Mouse (Mus musculus) forebrain, embryonic 10.5 days (tissue): ENCODE results near the gene Afap1l2. TPM values are rescaled to one million over a fixed set of nuclear protein-coding genes. Genes with fewer than 3 reads are reported as not detected.
A peak's percentile ranks its signal among the peaks of the same experiment; 100 is the strongest.

ENCODE experiments used
- DNase-seq: peaks from one replicate; pipeline ENCODE4 v3.0.0-alpha.2; 2017; ENCODE audit warnings: low spot score; ENCODE audit errors: extremely low spot score
- H3K27ac ChIP-seq: fragments of 300-500 bp; sonication (generic); 2 replicates; pipeline ENCODE4 v1.5.1; 2016; ENCODE audit warnings: mild to moderate bottlenecking
- H3K27me3 ChIP-seq: fragments of 300-500 bp; sonication (generic); 2 replicates; pipeline ENCODE4 v1.6.1; 2016; ENCODE audit warnings: mild to moderate bottlenecking; ENCODE audit not compliant: poor library complexity, severe bottlenecking
- H3K36me3 ChIP-seq: fragments of 300-500 bp; sonication (generic); replicated peaks from 2 replicates; pipeline ENCODE4 v1.6.1; 2016; ENCODE audit warnings: mild to moderate bottlenecking, moderate library complexity
- H3K4me1 ChIP-seq: fragments of 300-500 bp; sonication (generic); 2 replicates; pipeline ENCODE4 v1.6.1; 2016
- H3K4me3 ChIP-seq: fragments of 300-500 bp; sonication (generic); 2 replicates; pipeline ENCODE4 v1.5.1; 2016; ENCODE audit warnings: mild to moderate bottlenecking, moderate library complexity
- H3K9me3 ChIP-seq: fragments of 300-500 bp; sonication (generic); 2 replicates; pipeline ENCODE4 v1.6.1; 2016; ENCODE audit warnings: mild to moderate bottlenecking, moderate library complexity
- WGBS: fragments of 180-500 bp; shearing (Covaris S2); methylation state at CpG from one replicate; pipeline ENCODE4 v1.1.7; 2016; 5-methylcytosine and 5-hydroxymethylcytosine counted together
- polyA plus RNA-seq: library from polyadenylated mRNA; unstranded; fragments of >200 nt; fragmentation: Nextera tagmentation; extraction: Ambion mirVana; gene quantifications from 2 replicates; pipeline ENCODE4 v1.2.1, GENCODE M21; 2016

Gene Afap1l2
- polyA plus RNA-seq, 1 experiment from 2014 or later: 1.2 TPM

DNA sequence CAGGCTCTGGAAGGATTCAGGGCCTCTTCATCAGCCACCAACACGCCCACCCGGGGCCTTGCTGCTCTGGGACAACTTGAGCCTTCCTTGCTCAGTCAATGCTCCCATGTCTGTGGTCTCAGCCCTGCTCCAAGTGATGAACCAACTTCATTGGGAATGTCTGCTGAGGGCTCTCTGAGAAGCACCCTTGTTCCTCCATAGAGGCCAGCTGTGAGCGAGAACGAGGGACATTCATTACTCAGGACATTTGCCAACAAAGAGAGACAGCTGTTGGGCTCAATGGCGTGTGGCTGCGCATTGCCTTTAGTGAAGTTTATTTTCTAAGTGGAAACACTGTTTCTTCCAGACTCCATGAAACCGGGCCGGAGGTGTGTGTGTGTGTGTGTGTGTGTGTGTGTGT, 18.9 kb downstream of the Afap1l2 start:
- H3K4me1 ChIP-seq: peaks cover 58% of the 10 kb centered on the region
- H3K27ac ChIP-seq: peak overlapping the region; percentile 80
- DNase-seq: no peak
- WGBS: 92% methylated on average over 8 of the region's 8 CpGs
- no peak overlapping the region for H3K4me3 ChIP-seq
- no peaks in the 10 kb centered on the region for H3K9me3 ChIP-seq
- no peaks in the 10 kb centered on the region for H3K27me3 ChIP-seq
- no peaks in the 10 kb centered on the region for H3K36me3 ChIP-seq

DNA sequence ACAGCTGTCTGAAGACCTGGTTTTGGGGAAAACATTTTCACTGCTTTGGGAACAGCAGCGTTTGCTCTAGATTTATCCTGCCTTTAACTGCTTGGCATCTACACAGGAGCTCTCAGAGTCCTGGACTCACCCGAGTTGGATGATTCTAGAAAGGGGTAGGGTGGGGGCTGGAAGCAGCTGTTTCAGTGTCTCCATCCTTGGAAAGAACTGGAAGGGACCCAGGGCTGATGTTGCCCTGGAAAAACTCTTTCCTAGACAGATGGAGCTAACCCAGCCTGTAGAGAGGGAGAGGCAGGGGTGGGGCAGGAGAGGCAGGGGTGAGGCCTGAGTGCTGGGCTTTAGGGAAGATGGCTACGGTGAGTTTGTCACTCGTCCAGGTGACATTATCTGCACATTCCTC, 23.8 kb downstream of the Afap1l2 start:
- H3K4me1 ChIP-seq: peaks cover 37% of the 10 kb centered on the region
- no peaks in the 10 kb centered on the region for H3K9me3 ChIP-seq
- no peaks in the 10 kb centered on the region for H3K36me3 ChIP-seq
- H3K27me3 ChIP-seq: no peaks in the 10 kb centered on the region
- WGBS: 73% methylated on average over 4 of the region's 4 CpGs
- peak overlapping the region; percentile 53; the same call in 1 of the 2 replicates for H3K27ac ChIP-seq
- no peak overlapping the region for H3K4me3 ChIP-seq
- no peak for DNase-seq

DNA sequence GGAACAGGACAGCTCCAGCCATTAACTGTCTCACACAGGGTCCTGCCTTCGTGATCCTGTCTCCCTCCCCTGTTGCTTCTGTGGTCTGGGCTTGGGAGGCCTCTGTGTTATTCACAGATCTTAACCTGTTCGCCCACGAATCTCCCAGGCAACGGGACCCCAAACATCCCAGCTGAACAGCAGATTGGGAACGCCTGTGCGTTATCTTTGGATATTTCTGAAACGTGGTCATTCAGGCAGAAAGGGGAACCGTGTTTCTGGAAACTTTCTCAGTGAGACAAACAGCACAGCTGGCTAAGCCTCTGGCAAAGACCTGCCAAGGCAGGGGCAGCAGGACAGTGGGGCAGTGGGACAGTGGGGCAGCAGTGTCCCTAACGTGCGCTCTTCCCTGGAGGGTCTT, 24.3 kb downstream of the Afap1l2 start:
- Histone ChIP-seq H3K9me3 (no peaks in the 10 kb centered on the region), H3K27me3 (no peaks in the 10 kb centered on the region), H3K4me3 (no peak overlapping the region), H3K36me3 (no peaks in the 10 kb centered on the region), H3K4me1 (peaks cover 32% of the 10 kb centered on the region), H3K27ac (peak overlapping the region; percentile 53; the same call in 1 of the 2 replicates)
- no peak for DNase-seq
- 77% methylated on average over 10 of the region's 10 CpGs for WGBS

DNA sequence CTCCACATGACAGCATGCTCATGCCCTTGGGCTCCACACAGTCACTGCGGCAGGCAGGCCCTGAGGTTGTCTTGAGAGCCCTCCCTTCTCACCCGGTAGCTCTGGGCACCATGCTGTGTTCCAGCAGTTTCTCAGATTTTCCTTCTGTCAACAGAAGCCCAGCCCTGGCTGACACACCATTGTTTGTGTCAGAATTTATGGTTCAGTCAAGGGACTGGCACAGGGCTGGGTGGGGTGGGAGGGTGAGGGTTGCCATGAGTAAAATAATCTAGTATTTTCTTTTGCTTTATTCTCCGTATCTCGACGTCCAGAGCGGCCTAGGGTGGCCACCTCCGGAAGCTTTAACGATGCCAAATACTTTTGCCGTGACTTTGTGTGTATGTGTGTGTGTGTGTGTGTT, 26.3 kb downstream of the Afap1l2 start:
- no peak for DNase-seq
- Histone ChIP-seq H3K9me3 (no peaks in the 10 kb centered on the region), H3K4me3 (no peak overlapping the region), H3K4me1 (peaks cover 20% of the 10 kb centered on the region), H3K27ac (no peak overlapping the region), H3K36me3 (no peaks in the 10 kb centered on the region), H3K27me3 (no peaks in the 10 kb centered on the region)
- WGBS: 81% methylated on average over 9 of the region's 9 CpGs

DNA sequence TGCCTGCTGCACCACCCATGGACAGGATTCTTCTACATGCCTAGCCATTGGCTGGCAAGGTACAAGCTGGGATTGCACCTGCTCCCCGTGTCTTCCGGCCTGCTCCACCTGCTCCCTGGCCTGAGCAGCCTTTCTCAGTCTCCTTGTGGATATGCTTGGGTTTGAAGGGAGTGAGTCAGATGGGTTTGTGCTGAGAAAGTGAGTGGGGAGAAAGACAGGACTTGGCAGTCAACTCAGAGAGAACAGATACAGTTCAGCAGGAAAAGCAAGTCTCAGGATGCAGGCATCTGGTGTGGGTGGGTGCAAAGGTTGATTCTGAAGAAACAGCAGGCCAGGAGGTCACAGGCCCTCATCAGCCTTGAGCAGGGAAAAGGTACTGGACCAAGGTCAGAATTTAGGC, 27.2 kb downstream of the Afap1l2 start:
- 93% methylated on average over 2 of the region's 2 CpGs for WGBS

DNA sequence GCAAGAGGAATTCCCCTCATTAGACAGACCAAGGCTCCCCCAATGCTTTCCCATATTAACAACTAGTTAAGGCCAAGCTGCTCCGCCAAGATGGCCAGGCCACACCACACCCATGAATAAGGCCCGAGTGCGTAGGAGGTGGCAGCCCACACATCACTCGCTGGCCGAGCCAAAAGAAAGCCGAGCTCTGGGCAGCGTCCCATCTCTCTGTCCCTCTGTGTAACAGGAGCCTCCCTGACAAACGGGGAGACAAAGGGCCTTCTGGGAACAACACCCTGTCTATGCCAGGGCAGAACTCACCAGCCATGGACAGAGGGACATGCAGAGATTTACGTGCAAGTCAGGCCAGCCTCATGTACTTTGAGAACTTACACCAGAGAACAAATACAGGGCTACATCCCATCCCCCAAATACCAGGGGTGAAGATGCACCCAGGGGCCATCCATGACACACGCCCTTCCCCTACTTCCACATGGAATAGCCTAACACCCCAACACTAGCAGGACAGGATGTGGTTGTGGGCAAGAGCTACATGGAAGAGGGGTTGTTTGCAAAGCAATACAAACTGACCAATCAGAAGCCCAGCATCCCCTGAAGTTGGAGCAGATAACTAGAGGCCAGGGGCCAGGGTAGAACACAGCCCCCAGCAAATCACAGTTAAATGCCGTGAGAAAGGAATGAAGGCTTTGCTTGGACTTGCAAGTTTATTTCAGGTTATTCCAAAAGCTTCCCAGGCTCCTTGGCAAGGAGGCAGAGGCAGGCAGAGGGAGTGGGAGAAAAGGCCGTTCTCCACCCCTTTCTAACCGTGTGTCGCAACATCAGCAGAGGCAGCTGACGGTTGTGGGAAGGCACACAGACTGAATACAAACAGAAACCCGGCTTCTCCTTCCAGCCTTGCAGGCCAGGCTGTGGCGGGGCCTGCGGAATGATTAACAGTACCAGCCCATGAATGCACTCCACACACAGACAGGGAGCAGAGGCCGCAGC, 30.8 kb downstream of the Afap1l2 start:
- H3K27ac ChIP-seq: no peak overlapping the region

More for the DNA sequence above, 27.2 kb downstream of the Afap1l2 start:
- no peaks in the 10 kb centered on the region for H3K9me3 ChIP-seq
- DNase-seq: no peak
- H3K4me3 ChIP-seq: no peak overlapping the region
- no peak overlapping the region for H3K27ac ChIP-seq
- H3K36me3 ChIP-seq: no peaks in the 10 kb centered on the region
- peaks cover 20% of the 10 kb centered on the region for H3K4me1 ChIP-seq
- no peaks in the 10 kb centered on the region for H3K27me3 ChIP-seq

DNA sequence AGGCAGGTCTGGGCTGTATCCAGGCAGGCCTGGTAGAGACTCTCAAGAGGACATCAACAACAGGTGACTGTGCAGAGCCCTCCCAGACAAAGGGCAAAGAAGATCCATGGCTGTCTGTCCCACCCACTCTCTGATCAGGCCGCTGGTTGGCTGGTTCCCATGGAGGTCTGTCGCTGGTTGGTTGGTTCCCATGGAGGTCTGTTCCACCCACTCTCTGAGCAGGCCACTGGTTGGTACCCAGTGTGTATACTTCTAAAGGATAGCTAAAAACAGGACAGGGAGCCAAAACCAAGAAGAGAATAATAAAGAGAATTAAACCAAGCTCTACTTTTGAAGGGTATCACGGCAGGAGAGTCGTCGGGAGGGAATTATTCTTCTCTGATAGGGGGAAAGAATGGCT, 31.5 kb downstream of the Afap1l2 start:
- Histone ChIP-seq H3K4me1 (peaks cover 6% of the 10 kb centered on the region), H3K27ac (no peak overlapping the region), H3K36me3 (no peaks in the 10 kb centered on the region), H3K27me3 (no peaks in the 10 kb centered on the region), H3K4me3 (no peak overlapping the region), H3K9me3 (no peaks in the 10 kb centered on the region)
- WGBS: 89% methylated on average over 5 of the region's 5 CpGs
- DNase-seq: no peak

More for the DNA sequence above, 30.8 kb downstream of the Afap1l2 start:
- Histone ChIP-seq H3K36me3 (no peaks in the 10 kb centered on the region), H3K9me3 (no peaks in the 10 kb centered on the region), H3K4me1 (peaks cover 9% of the 10 kb centered on the region), H3K27me3 (no peaks in the 10 kb centered on the region), H3K4me3 (no peak overlapping the region)
- DNase-seq: no peak
- WGBS: 81% methylated on average over 19 of the region's 19 CpGs

DNA sequence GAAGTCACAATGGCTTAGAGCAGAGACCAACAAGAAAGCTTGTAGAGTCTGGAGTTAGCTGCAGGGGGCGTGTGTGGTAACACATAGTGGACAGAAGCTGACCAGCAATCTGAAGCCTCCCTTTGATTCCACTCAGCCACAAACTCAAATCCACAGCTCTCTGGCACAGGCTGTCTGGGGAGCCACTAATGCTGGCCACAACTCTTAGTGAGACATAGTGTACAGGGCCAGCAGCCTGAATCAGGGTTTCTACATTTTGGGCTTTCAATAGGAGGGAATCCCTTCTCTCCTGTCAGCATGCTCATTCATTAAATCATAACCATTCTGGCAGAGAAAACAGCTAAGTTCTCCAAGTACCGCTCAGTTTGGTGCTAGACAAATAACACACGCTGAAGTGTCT, 32.5 kb downstream of the Afap1l2 start:
- WGBS: 92% methylated on average over 3 of the region's 3 CpGs
- no peaks in the 10 kb centered on the region for H3K27me3 ChIP-seq
- DNase-seq: no peak
- no peaks in the 10 kb centered on the region for H3K36me3 ChIP-seq
- H3K4me1 ChIP-seq: peaks cover 5% of the 10 kb centered on the region; the same call in 1 of the 2 replicates
- no peaks in the 10 kb centered on the region for H3K9me3 ChIP-seq
- no peak overlapping the region for H3K27ac ChIP-seq
- no peak overlapping the region for H3K4me3 ChIP-seq

DNA sequence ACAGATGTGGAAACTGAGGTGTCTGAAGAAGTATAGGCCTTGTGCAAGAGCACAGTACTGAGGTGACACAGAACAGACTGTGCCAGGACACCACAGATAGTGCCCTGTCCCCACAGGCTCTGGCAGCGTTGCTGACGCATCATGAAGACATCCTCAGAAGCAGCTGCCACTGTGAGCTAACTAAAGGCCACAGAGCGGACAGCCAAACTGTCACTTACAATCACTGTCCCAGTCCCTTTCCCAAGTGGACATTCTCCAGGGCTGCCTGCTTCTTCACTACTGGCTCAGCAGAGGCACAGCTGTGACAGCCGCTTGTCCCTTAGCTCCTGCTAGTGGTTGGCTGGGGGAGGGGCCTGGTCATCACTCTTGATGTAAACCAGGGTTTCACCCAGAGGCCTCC, 33.9 kb downstream of the Afap1l2 start:
- H3K36me3 ChIP-seq: no peaks in the 10 kb centered on the region
- H3K9me3 ChIP-seq: no peaks in the 10 kb centered on the region
- H3K27me3 ChIP-seq: no peaks in the 10 kb centered on the region
- no peak overlapping the region for H3K27ac ChIP-seq
- DNase-seq: no peak
- H3K4me3 ChIP-seq: no peak overlapping the region
- WGBS: 90% methylated on average over 4 of the region's 4 CpGs
- H3K4me1 ChIP-seq: peaks cover 5% of the 10 kb centered on the region; the same call in 1 of the 2 replicates

DNA sequence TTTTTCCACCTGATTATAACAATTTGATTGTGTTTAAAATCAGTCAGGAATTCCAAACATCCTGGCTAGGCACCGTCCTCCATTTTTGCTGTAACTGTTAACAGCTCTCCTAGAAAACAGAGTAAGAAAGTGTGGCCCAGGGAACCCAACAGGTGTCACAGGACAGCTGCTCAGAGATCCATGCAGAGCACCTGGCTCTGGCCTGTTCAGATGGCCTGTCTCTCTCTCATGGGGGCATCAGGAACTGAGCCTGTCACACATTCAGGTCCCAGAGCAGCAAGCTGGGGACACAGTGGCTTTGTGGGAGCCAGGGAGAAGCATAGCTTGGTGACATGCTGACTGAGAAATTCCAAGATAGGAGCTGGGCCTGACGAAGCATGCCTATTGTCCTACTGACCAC, 35.3 kb downstream of the Afap1l2 start:
- no peak overlapping the region for H3K4me3 ChIP-seq
- no peak overlapping the region for H3K27ac ChIP-seq
- H3K27me3 ChIP-seq: no peaks in the 10 kb centered on the region
- WGBS: 81% methylated on average over 2 of the region's 2 CpGs
- H3K36me3 ChIP-seq: no peaks in the 10 kb centered on the region
- H3K4me1 ChIP-seq: peaks cover 5% of the 10 kb centered on the region; the same call in 1 of the 2 replicates
- H3K9me3 ChIP-seq: no peaks in the 10 kb centered on the region
- DNase-seq: no peak

DNA sequence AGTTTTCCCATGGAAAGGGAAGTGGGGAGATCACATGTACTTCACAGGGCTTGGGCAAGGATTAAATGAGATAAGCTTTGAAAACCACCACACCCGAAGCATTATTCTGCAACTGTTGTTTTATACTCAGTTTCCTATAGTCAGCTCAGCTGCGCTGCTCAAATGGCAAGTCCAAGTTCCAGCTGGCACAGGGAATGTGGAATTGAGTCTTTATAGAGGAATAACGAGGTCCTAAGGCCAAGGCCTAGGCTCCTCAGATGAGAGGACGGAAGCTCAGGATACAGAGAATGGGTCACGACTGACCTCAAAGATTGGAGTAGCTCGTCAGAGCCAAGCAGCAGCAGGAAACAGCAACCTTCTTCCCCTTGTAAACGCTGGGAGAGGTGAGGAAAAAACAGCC, 36.7 kb downstream of the Afap1l2 start:
- Histone ChIP-seq H3K36me3 (no peaks in the 10 kb centered on the region), H3K27me3 (no peaks in the 10 kb centered on the region), H3K27ac (no peak overlapping the region), H3K4me3 (no peak overlapping the region), H3K9me3 (no peaks in the 10 kb centered on the region), H3K4me1 (no peaks in the 10 kb centered on the region)
- no peak for DNase-seq
- WGBS: 81% methylated on average over 7 of the region's 7 CpGs

DNA sequence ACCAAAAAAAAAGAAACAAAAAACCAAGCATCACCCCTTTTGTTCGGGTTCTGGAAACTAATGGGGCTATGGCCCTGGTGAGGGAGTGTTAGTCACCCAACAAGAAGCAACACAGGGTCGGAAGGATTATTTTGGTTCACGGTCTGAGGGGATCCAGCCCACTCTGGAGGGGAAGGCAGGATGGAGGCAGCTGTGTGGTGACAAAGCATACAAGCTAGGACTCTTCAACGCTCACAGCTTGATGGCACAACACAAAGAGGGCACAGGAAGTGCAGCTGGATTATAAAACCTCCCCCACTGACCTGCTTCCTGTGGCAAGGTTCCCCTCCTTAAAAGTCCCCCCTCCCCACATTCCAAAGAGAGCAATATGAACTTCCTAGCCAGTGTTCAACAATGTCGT, 44.2 kb downstream of the Afap1l2 start:
- no peaks in the 10 kb centered on the region for H3K9me3 ChIP-seq

DNA sequence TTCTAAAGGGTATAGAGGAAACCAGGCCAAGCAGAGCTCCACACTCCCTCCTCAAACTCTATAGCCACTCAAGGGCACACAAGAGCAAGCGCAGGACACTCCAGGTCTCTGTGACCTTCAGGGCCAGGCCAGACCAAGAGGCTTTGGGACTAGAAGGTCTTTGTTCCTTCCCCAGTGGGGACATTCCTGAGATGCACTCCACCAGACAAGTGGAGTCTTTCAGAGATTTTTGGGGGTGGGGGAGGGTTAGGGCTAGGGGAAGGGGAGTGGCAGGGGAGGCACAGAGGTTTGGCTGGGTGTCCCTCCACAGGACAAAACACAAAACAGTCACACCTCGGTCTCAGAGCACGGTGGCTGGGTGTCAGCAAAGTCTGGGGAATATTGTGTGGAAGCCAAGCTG, 48.4 kb downstream of the Afap1l2 start:
- DNase-seq: no peak
- Histone ChIP-seq H3K36me3 (no peaks in the 10 kb centered on the region), H3K27me3 (no peaks in the 10 kb centered on the region), H3K4me1 (peaks cover 25% of the 10 kb centered on the region), H3K4me3 (no peak overlapping the region), H3K9me3 (no peaks in the 10 kb centered on the region), H3K27ac (no peak overlapping the region)
- 77% methylated on average over 3 of the region's 3 CpGs for WGBS

More for the DNA sequence above, 44.2 kb downstream of the Afap1l2 start:
- 68% methylated on average over 5 of the region's 5 CpGs for WGBS
- no peak overlapping the region for H3K4me3 ChIP-seq
- no peaks in the 10 kb centered on the region for H3K27me3 ChIP-seq
- H3K4me1 ChIP-seq: peaks cover 13% of the 10 kb centered on the region
- H3K27ac ChIP-seq: no peak overlapping the region
- H3K36me3 ChIP-seq: no peaks in the 10 kb centered on the region
- DNase-seq: no peak
